Mouse (Mus musculus) small intestine, adult 2 months (tissue): ENCODE results near the gene Phb2. TPM values are rescaled to one million over a fixed set of nuclear protein-coding genes. Genes with fewer than 3 reads are reported as not detected.

Experiments used
- H3K27ac ChIP-seq: fragments of 200-500 bp; 2 replicates; pipeline ENCODE4 v1.5.1; 2012; ENCODE audit warnings: low read depth, low read length, control low read depth, inconsistent platforms; ENCODE audit not compliant: insufficient read depth
- H3K27me3 ChIP-seq: fragments of 200-500 bp; 2 replicates; pipeline ENCODE4 v1.6.1; 2012; ENCODE audit warnings: mild to moderate bottlenecking, moderate library complexity, low read length, inconsistent platforms; ENCODE audit not compliant: control insufficient read depth, insufficient read depth
- H3K36me3 ChIP-seq: fragments of 200-500 bp; 2 replicates; pipeline ENCODE4 v1.6.1; 2012; ENCODE audit warnings: mild to moderate bottlenecking, low read length, control low read depth, inconsistent platforms; ENCODE audit not compliant: control insufficient read depth, insufficient read depth
- H3K4me1 ChIP-seq: fragments of 200-500 bp; 2 replicates; pipeline ENCODE4 v1.6.1; 2012; ENCODE audit warnings: low read length, inconsistent platforms, mixed read lengths; ENCODE audit not compliant: control insufficient read depth, insufficient read depth, insufficient read length
- H3K4me3 ChIP-seq: fragments of 200-500 bp; 2 replicates; pipeline ENCODE4 v1.5.1; 2012; ENCODE audit warnings: low read depth, mild to moderate bottlenecking, control low read depth, inconsistent platforms, low read length, moderate library complexity
- CTCF ChIP-seq: fragments of 200-500 bp; IDR thresholded peaks from 2 replicates; pipeline ENCODE4 v1.5.1; 2012; ENCODE audit warnings: low read depth, mild to moderate bottlenecking, control low read depth, inconsistent platforms, low read length, moderate library complexity, mixed read lengths; ENCODE audit not compliant: insufficient replicate concordance, insufficient read length; ENCODE audit errors: extremely low read depth
- POLR2A ChIP-seq: fragments of 200-500 bp; IDR thresholded peaks from 2 replicates; pipeline ENCODE4 v1.6.1; 2012; ENCODE audit warnings: low read depth, mild to moderate bottlenecking, control low read depth, inconsistent platforms, low read length, moderate library complexity
- WGBS: fragments of 180-500 bp; shearing (Covaris S2); methylation state at CpG from one replicate; pipeline ENCODE4 v1.1.7; 2018; 5-methylcytosine and 5-hydroxymethylcytosine counted together
- polyA plus RNA-seq: library from polyadenylated mRNA; depleted of rRNA; stranded (reverse); fragments of >200 nt; gene quantifications from 2 replicates; pipeline ENCODE4 v1.2.3, GENCODE M21; 2012

Gene Phb2
- polyA plus RNA-seq, 1 experiment = 122 TPM

DNA sequence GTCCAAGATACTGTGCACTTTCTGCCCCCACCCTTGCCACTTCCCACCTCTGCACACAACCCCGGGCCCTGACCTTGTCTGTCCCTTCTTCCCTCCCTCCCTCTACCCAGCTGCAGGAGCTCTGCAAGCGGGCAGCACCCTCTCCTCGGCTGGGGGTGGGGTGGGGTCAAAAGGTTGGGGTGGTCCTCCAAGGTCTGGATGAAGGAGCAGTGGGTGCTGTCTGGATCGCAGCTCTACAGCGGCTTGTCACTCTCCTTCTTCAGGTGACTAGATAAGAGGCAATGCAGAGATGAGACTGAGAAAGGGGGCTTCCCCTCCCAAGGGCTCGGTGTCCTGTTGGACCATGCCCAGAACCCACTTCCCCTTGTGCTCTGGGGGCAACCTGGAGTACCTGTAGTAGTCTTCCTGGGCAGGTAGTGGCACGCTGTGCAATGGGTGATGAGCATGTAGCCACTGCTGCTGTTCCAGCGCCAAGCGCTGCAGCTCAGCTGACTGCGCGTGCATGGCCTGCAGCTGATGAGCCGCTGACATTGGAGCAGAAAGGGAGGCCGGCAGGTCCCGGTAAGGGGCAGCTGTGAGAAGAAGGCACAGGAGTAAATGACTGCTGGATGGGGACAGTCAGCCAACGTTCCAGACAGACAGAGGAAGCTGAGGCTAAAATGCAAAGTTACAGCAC lies 30.8 kb downstream of the Phb2 start:
- TF ChIP-seq POLR2A (no peak), CTCF (no peak)
- WGBS = 90% methylated on average over 15 of the region's 15 CpGs
- Histone ChIP-seq H3K27ac (no peak overlapping the region), H3K36me3 (peaks cover 16% of the 10 kb centered on the region), H3K4me3 (no peak overlapping the region), H3K4me1 (peaks cover 19% of the 10 kb centered on the region), H3K27me3 (no peaks in the 10 kb centered on the region)

DNA sequence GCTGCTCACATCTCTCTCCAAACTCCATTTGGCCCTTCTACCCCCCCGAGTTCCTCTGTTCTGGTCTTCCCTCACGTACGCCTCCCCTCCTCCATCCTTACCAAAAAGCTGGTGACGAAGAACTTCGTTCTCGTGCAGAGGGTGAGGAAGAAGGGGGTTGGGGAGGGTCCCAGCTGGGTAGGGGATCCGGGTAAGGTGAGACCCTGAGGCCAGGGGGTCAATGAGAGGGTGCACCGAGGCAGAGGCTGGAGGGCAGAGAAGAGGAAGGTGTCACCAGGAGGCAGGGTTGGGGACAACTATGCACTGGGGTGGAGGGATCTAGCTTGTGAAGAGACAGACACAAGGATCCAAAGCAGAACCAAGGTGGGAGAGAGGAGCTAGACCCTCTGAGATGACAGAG lies 31.5 kb downstream of the Phb2 start:
- 89% methylated on average over 8 of the region's 8 CpGs for WGBS
- peaks cover 19% of the 10 kb centered on the region for H3K36me3 ChIP-seq
- no peak overlapping the region for H3K27ac ChIP-seq
- H3K27me3 ChIP-seq = no peaks in the 10 kb centered on the region
- no peak overlapping the region for H3K4me3 ChIP-seq
- TF ChIP-seq CTCF = no peak
- TF ChIP-seq POLR2A = no peak
- peaks cover 19% of the 10 kb centered on the region for H3K4me1 ChIP-seq

DNA sequence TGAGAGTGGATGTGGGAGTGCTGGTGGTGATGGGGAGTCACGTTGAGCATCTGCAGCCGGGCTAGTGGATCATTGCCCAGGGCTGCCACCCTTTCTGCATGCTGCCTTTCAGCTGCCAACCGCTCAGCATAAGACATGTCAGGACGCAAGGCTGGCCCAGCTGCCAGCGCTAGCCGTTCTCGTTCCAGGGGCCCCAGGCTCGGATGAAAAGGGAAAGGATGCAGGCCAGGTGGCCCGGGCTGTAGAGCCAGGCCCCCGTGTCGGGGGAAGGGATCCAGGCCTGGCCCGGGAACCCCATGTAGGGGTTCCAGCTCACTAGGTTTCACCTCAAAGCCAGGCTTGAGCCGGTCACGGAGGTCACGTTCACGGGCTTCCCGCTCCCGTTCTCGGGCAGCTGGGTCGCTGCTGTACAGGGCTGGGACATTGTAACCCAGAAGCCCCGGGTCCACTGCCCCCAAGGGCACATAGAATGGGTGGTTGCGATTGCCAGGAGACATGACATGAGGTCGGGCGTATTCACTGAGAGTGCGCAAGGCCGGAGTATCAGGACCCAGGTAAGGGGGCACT lies 32.7 kb downstream of the Phb2 start:
- H3K27ac ChIP-seq = no peak overlapping the region

DNA sequence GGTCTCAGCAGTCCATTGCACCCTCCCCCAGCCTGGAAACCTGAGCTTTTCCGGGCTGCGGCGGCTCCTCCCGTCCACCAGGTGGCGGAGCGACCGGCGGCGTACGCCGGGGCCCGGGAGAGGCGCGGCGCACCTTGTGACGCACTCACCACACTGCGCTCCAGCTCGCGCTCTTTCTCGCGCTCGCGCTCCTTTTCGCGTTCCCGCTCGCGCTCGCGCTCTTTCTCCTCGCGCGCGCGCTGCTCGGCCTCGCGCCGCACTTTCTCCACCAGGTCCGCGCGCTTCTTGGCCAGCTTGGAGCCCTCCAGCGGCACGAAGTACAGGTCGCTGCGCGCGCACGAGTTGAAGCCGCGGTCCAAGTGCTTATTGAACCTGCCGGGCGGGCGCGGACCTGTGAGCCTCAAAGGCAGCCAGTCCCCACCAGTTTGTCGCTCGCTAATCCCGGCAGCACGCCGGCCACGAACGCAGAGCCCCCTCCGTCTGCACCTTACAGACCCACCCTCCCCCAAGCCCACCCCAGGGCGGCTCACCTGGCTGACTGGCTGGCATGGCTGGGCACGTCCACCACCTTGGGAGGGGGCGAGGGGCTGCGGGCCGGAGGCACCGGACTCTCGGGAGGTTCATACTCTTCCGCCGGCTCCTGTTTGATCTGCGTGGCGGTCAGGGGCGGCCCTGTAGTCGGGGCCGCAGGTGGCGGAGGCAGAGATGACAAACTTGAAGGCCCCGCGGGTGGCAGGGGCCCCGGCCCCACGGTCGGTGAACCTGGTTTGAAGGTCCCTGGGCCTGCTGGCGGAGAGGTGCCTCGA lies 33.6 kb downstream of the Phb2 start:
- Histone ChIP-seq H3K36me3 (peaks cover 26% of the 10 kb centered on the region), H3K27me3 (no peaks in the 10 kb centered on the region), H3K27ac (peak overlapping the region; percentile 63), H3K4me1 (peaks cover 13% of the 10 kb centered on the region), H3K4me3 (peak overlapping the region; percentile 76)
- WGBS = under 1% methylated on average over 85 of the region's 85 CpGs
- TF ChIP-seq CTCF = peak; percentile 80
- no peak; the same call in 1 of the 2 replicates for TF ChIP-seq POLR2A

More for the DNA sequence above, 32.7 kb downstream of the Phb2 start:
- Histone ChIP-seq H3K4me1 (peaks cover 14% of the 10 kb centered on the region), H3K4me3 (peak overlapping the region; percentile 12), H3K27me3 (no peaks in the 10 kb centered on the region), H3K36me3 (peaks cover 26% of the 10 kb centered on the region)
- TF ChIP-seq CTCF = no peak
- TF ChIP-seq POLR2A = no peak
- 68% methylated on average over 26 of the region's 26 CpGs for WGBS

DNA sequence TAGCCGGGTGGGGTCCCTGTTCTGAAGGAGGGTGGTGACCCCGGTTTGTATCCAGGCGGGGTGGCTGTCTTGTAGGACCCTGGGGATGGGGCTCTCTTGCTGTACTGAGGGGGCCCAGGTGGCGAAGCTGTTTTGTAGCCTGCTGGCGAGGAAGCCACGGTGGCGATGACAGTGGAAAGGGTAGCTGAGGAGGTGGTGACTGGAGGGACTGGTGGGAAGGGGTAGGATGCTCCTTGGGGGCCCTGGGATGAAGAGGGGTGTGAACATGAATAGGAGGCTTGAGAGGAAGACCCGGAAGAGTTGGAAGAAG lies 34.1 kb downstream of the Phb2 start:
- TF ChIP-seq POLR2A = no peak
- no peak for TF ChIP-seq CTCF
- Histone ChIP-seq H3K27me3 (no peaks in the 10 kb centered on the region), H3K4me3 (peak overlapping the region; percentile 76), H3K27ac (peak overlapping the region; percentile 63; the same call in 1 of the 2 replicates), H3K4me1 (peaks cover 13% of the 10 kb centered on the region), H3K36me3 (peaks cover 26% of the 10 kb centered on the region)
- 19% methylated on average over 8 of the region's 8 CpGs for WGBS

DNA sequence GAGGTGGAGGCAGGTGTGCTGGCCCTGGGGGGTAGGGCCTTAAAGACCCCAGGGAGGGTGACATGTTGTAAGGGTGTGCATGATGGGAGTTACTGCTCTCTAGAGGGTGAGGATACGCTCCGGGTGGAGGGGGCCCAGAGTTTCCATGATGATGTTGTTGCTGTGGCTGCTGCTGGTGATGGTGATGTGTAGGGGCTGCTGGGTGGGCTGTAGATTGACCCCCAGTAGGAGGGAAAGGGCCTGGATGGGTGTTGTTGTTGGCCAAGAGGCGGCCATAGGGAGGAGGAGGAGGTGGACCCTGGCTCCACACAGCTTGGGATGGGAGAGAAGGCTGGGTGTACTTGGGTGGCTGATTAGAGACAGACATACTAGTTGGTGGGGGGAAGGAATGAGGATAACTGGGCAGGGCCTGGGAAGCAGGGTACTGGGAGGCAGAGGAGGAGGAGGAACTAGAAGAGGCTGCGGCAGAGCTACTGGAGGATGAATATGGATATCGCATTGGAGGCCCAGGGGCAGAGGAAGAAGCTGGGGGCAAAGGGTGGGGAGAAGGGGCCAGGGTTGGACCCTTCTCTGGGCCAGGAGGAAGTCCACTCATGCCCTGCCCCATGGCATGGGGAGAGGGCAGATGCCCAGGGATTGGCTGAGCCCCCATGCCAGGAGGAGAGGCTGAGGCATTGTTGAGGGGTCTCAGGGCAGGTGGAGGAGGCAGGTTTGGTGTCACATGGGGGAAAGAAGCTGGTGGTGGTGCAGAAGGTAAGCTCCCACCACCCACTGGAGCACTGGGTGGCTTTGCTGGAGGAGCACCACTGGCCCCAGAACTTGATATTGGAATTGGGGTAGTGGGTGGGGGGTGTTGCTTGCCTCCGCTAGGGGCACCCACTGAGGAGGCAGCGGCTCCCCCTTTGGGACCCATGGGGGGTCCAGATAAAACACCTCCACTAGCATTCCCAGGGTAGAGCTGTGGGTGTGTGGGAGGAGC lies 34.8 kb downstream of the Phb2 start:
- Histone ChIP-seq H3K4me1 (peaks cover 10% of the 10 kb centered on the region), H3K36me3 (peaks cover 26% of the 10 kb centered on the region), H3K27me3 (no peaks in the 10 kb centered on the region), H3K4me3 (no peak overlapping the region; the same call in 1 of the 2 replicates), H3K27ac (no peak overlapping the region)
- WGBS = 88% methylated on average over 7 of the region's 7 CpGs
- TF ChIP-seq CTCF (no peak), POLR2A (no peak)
